Mouse (Mus musculus) MEL (cell line): Measurements from ENCODE around the gene Trim41. TPM values are rescaled to one million over a fixed set of nuclear protein-coding genes. Genes with fewer than 3 reads are reported as not detected.

Source experiments
- DNase-seq: peaks from one replicate; pipeline ENCODE4 v3.0.0; 2011; ENCODE audit warnings: low read depth, low spot score
- H3K27ac ChIP-seq: 2 replicates; pipeline ENCODE4 v1.5.1; 2012; ENCODE audit warnings: low read depth, mild to moderate bottlenecking, control low read depth, low read length, moderate library complexity; ENCODE audit not compliant: control insufficient read depth
- H3K27me3 ChIP-seq, 2 experiments: fragments of 150-350 bp in 1 of 2; sonication (generic) in 1 of 2; 2 replicates each; pipeline ENCODE4 v1.6.1; 2012; ENCODE audit warnings: low read length in 2 of 2, mild to moderate bottlenecking in 2 of 2, improper control_type of control experiment in 1 of 2, moderate library complexity in 1 of 2; ENCODE audit not compliant: insufficient read depth in 2 of 2, control insufficient read depth in 1 of 2
- H3K36me3 ChIP-seq, 2 experiments: 2 replicates each; pipeline ENCODE4 v1.6.1; 2012 to 2014; ENCODE audit warnings: low read length in 2 of 2, improper control_type of control experiment in 1 of 2, inconsistent platforms in 1 of 2, mild to moderate bottlenecking in 1 of 2; ENCODE audit not compliant: insufficient read depth in 2 of 2, control insufficient read depth in 1 of 2
- H3K4me1 ChIP-seq, 2 experiments: fragments of 150-350 bp in 1 of 2; sonication (generic) in 1 of 2; 2 replicates each; pipeline ENCODE4 v1.6.1; 2012; ENCODE audit warnings: low read length in 2 of 2, improper control_type of control experiment in 1 of 2, mild to moderate bottlenecking in 1 of 2; ENCODE audit not compliant: insufficient read depth in 2 of 2, control insufficient read depth in 1 of 2
- H3K4me3 ChIP-seq, 2 experiments: fragments of 150-350 bp in 1 of 2; sonication (generic) in 1 of 2; 2 replicates each; pipeline ENCODE4 v1.5.1; 2012; ENCODE audit warnings: low read depth in 2 of 2, low read length in 2 of 2, mild to moderate bottlenecking in 2 of 2, moderate library complexity in 2 of 2, control low read depth in 1 of 2, improper control_type of control experiment in 1 of 2; ENCODE audit not compliant: control insufficient read depth in 1 of 2, insufficient read depth in 1 of 2
- H3K79me2 ChIP-seq: 2 replicates; pipeline ENCODE4 v1.6.1; 2012; ENCODE audit warnings: mild to moderate bottlenecking, low read length, moderate library complexity; ENCODE audit not compliant: control insufficient read depth, poor library complexity, insufficient read depth
- H3K9ac ChIP-seq: 2 replicates; pipeline ENCODE4 v1.6.1; 2012; ENCODE audit warnings: low read depth, mild to moderate bottlenecking, control low read depth, low read length, moderate library complexity; ENCODE audit not compliant: control insufficient read depth, poor library complexity, severe bottlenecking
- H3K9me3 ChIP-seq: fragments of 150-350 bp; sonication (generic); replicated peaks from 2 replicates; pipeline ENCODE4 v1.6.1; 2012; ENCODE audit warnings: mild to moderate bottlenecking, low read length, improper control_type of control experiment, moderate library complexity; ENCODE audit not compliant: insufficient read depth
- BHLHE40 ChIP-seq: IDR thresholded peaks from 2 replicates; pipeline ENCODE4 v1.6.1; 2012; ENCODE audit warnings: low read depth, mild to moderate bottlenecking, inconsistent platforms, low read length, improper control_type of control experiment, borderline replicate concordance
- CHD1 ChIP-seq: IDR thresholded peaks from 2 replicates; pipeline ENCODE4 v1.6.1; 2012; ENCODE audit warnings: low read depth, mild to moderate bottlenecking, inconsistent platforms, low read length, improper control_type of control experiment
- E2F4 ChIP-seq: IDR thresholded peaks from 2 replicates; pipeline ENCODE4 v1.6.1; 2011; ENCODE audit warnings: low read depth, low read length, improper control_type of control experiment, borderline replicate concordance
- ETS1 ChIP-seq: IDR thresholded peaks from 2 replicates; pipeline ENCODE4 v1.6.1; 2012; ENCODE audit warnings: low read depth, mild to moderate bottlenecking, inconsistent platforms, low read length, improper control_type of control experiment, moderate library complexity
- JUND ChIP-seq: IDR thresholded peaks from 2 replicates; pipeline ENCODE4 v1.6.1; 2011; ENCODE audit warnings: low read depth, mild to moderate bottlenecking, improper control_type of control experiment, low read length
- MAFK ChIP-seq: IDR thresholded peaks from 2 replicates; pipeline ENCODE4 v1.6.1; 2011; ENCODE audit warnings: low read depth, mild to moderate bottlenecking, low read length, improper control_type of control experiment, borderline replicate concordance
- MAX ChIP-seq: IDR thresholded peaks from 2 replicates; pipeline ENCODE4 v1.6.1; 2011; ENCODE audit warnings: low read length, improper control_type of control experiment
- MYB ChIP-seq: IDR thresholded peaks from 2 replicates; pipeline ENCODE4 v1.6.1; 2011; ENCODE audit warnings: mild to moderate bottlenecking, low read depth, low read length, improper control_type of control experiment
- MYC ChIP-seq: IDR thresholded peaks from 2 replicates; pipeline ENCODE4 v1.6.1; 2011; ENCODE audit warnings: low read depth, mild to moderate bottlenecking, low read length, improper control_type of control experiment, moderate library complexity
- POLR2AphosphoS2 ChIP-seq: IDR thresholded peaks from 2 replicates; pipeline ENCODE4 v1.6.1; 2011; ENCODE audit warnings: low read length, improper control_type of control experiment
- RAD21 ChIP-seq: IDR thresholded peaks from 2 replicates; pipeline ENCODE4 v1.6.1; 2011; ENCODE audit warnings: mild to moderate bottlenecking, low read depth, low read length, improper control_type of control experiment
- SIN3A ChIP-seq: IDR thresholded peaks from 2 replicates; pipeline ENCODE4 v1.6.1; 2012; ENCODE audit warnings: low read length, improper control_type of control experiment, inconsistent platforms
- TBP ChIP-seq: IDR thresholded peaks from 2 replicates; pipeline ENCODE4 v1.8.0; 2011; ENCODE audit warnings: low read depth, low read length, improper control_type of control experiment
- UBTF ChIP-seq: IDR thresholded peaks from 2 replicates; pipeline ENCODE4 v1.6.1; 2012; ENCODE audit warnings: low read depth, mild to moderate bottlenecking, inconsistent platforms, low read length, improper control_type of control experiment, moderate library complexity, borderline replicate concordance; ENCODE audit not compliant: insufficient read depth
- USF2 ChIP-seq, 2 experiments: IDR thresholded peaks; 2 replicates each; pipeline ENCODE4 v1.6.1; 2011 to 2012; ENCODE audit warnings: improper control_type of control experiment in 2 of 2, low read length in 2 of 2, borderline replicate concordance in 1 of 2, inconsistent platforms in 1 of 2, low read depth in 1 of 2, mild to moderate bottlenecking in 1 of 2; ENCODE audit not compliant: insufficient read depth in 1 of 2
- ZC3H11A ChIP-seq: IDR thresholded peaks from 2 replicates; pipeline ENCODE4 v1.6.1; 2012; ENCODE audit warnings: low read depth, mild to moderate bottlenecking, inconsistent platforms, low read length, improper control_type of control experiment
- polyA plus RNA-seq, 2 experiments: library from polyadenylated mRNA; stranded (reverse) in 1 of 2; unstranded in 1 of 2; fragments of >175 nt in 1 of 2; fragments of >200 nt in 1 of 2; gene quantifications; 2 replicates each; pipeline versions ENCODE4 v1.2.1 to v1.2.4; 2012; ENCODE audit warnings: low replicate concordance in 2 of 2, low read depth in 1 of 2; ENCODE audit not compliant: insufficient read length in 2 of 2, insufficient read depth in 1 of 2, missing spikeins in 1 of 2
- total RNA-seq: library from RNA; depleted of rRNA; stranded (reverse); fragments of 300-350 nt; gene quantifications from 2 replicates; pipeline ENCODE4 v1.2.3, GENCODE M21; 2012

Gene Trim41
- total and polyA plus RNA-seq, 3 experiments, result 37.0 to 76.3 (median 56.4) TPM

DNA sequence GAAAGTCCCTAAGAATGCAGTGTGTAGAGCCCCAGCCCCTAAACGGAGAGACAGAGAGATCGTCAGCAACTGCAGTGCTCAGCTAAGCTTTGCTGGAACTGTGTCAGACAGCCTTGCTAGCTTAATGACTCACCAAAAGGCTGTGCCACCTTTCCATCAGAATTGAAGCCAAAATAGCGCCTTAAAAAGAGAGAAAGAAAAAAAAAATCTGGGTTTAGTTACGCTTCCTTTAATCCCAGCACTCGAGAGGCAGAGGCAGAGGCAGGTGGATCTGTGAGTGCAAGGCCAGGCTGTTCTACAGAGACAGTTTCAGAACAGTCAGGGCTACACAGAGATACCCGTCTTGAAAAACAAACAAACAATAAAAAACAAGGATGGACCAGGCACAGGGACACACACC, 27.2 kb upstream of the Trim41 start:
- no peaks in the 10 kb centered on the region for H3K79me2 ChIP-seq
- TF ChIP-seq BHLHE40, result no peak
- no peak for TF ChIP-seq RAD21
- TF ChIP-seq UBTF, result no peak
- no peak overlapping the region for H3K27ac ChIP-seq
- no peaks in the 10 kb centered on the region for H3K4me1 ChIP-seq
- H3K4me3 ChIP-seq, result no peak overlapping the region
- no peaks in the 10 kb centered on the region for H3K9me3 ChIP-seq
- H3K36me3 ChIP-seq, result no peaks in the 10 kb centered on the region; a peak in 1 of 4 replicates
- no peak for DNase-seq
- no peaks in the 10 kb centered on the region for H3K27me3 ChIP-seq
- H3K9ac ChIP-seq, result no peak overlapping the region

GRCm38 (mm10) chr11:48843202-48843601, 26.0 kb upstream of the Trim41 start:
- no peak for TF ChIP-seq JUND
- no peak for TF ChIP-seq E2F4
- Histone ChIP-seq H3K9ac (no peak overlapping the region), H3K4me1 (0 out of 4 replicates have a peak, but pooled peaks cover 0 to 6% of the 10 kb centered on the region in 2 experiments), H3K27ac (no peak overlapping the region), H3K27me3 (no peaks in the 10 kb centered on the region), H3K36me3 (no peaks in the 10 kb centered on the region; a peak in 1 of 4 replicates), H3K79me2 (no peaks in the 10 kb centered on the region), H3K4me3 (no peak overlapping the region), H3K9me3 (no peaks in the 10 kb centered on the region)
- DNase-seq, result no peak

GRCm38 (mm10) chr11:48842378-48842792, 25.2 kb upstream of the Trim41 start:
- Histone ChIP-seq H3K9ac (no peak overlapping the region), H3K9me3 (no peaks in the 10 kb centered on the region), H3K4me1 (0 out of 4 replicates have a peak, but pooled peaks cover 0 to 8% of the 10 kb centered on the region in 2 experiments), H3K79me2 (no peaks in the 10 kb centered on the region; the same call in 1 of the 2 replicates), H3K27me3 (no peaks in the 10 kb centered on the region), H3K36me3 (no peaks in the 10 kb centered on the region; a peak in 1 of 4 replicates), H3K27ac (no peak overlapping the region), H3K4me3 (no peak overlapping the region)
- no peak for DNase-seq
- no peak for TF ChIP-seq BHLHE40
- no peak for TF ChIP-seq UBTF
- no peak for TF ChIP-seq TBP
- no peak for TF ChIP-seq RAD21
- TF ChIP-seq MAX, result no peak
- TF ChIP-seq MYB, result no peak
- no peak for TF ChIP-seq ETS1
- no peak for TF ChIP-seq SIN3A
- no peak for TF ChIP-seq ZC3H11A
- no peak for TF ChIP-seq MAFK
- no peak for TF ChIP-seq CHD1
- TF ChIP-seq MYC, result no peak
- TF ChIP-seq USF2 (IDR thresholded peaks at IDR 0.05; ENCODE audit: borderline replicate concordance in 1 of 2, insufficient read depth in 1 of 2, low read depth in 1 of 2, low read length in 2 of 2), result no peak
- TF ChIP-seq POLR2AphosphoS2, result no peak
